Mouse (Mus musculus): ENCODE measurements around the gene Ccdc191.

Gene Ccdc191

DNA sequence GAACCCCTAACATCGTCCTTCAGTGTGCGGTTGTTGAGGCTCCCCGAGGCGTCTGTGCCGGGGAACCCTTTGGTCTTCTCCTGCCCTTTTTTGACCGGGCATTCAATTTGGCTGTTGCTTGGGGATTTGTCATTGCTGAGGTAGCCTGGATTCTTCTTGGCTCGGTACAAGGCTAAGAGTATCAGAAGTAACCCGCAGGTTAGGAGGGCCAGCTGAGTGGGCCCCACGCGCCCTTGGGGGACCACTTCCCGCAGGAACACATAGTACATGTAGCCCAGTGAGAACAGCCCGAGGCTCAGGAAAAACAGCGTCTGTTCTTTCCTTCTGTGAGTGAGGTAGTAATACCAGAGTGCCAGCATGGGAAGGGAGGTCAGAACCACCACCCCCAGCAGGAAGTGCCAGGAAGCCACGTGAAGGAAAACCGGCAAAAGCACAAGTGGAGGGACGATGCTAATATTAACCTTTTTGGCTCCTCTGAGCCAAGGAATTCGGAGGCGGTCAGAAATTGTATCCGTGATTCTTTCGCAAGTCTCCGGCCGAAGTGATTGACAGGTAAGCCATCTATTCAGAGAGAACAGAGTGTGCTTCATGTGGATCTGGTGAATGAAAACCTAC is 84.1 kb downstream of the Ccdc191 start:
- in situ Hi-C loops (cut with MboI; ENCODE audit: unreplicated experiment in 2 of 2), result no loop called here

DNA sequence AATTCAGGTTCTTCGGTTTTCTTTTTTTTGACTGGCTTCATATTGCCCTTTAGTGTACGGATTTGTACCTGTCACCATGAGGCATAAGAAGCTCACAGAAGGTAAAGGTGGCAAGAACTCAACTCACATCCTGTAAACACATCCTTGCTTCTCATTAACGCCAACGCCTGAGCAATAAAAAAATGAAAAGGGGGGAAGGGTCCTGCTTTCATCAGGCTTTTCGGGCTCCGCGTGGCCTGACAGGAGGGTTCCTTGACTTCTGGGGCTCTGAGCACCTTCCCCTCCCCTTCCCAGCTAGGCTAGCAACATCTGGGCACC is 89.4 kb downstream of the Ccdc191 start:
- in situ Hi-C loops (cut with MboI; ENCODE audit: unreplicated experiment in 2 of 2), result no loop called here

DNA sequence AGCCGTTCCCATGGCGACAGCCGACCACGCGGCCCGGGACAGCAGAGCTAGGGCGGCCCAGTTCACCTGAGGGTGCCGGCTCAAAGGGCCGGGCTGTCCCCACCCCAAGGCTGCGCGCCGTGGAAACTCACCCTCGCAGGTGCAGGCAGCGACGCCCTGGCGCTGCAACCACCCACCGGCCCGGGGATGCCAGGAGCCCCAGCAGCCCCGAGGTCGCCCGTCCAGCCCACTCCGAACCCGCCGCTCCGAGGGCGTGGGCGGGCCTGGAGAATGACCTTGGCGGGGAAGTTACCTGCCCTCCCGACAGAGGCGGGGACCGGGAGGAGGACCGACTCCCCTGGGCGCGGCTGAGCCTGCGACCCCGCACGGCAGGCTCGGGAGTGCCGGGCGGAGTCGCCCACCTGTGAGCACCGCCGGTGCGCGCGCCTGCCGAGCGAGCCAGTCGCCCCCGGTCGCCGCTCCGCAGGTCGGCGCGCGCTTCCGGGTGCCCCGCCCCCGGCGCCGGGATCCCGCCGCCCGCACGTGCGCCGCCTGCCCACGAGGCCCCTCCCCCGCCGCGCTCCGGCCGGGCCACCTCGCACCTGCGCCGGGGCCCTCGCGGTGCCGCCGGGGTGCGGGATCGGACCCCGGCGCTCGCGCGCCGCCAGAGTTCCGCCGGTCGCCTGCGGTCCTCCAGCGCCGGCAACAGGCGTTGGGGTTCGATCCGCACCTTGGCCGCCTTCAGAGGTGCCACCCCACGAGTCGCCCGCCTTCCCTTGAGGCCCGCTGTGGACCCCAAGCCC is 89.9 kb downstream of the Ccdc191 start, which contains the start of gene Zdhhc23:
Gene Zdhhc23 (minus strand): TSS at position 464 of the 782 bp plus-strand sequence.
- in situ Hi-C loops (cut with MboI; ENCODE audit: unreplicated experiment in 2 of 2), result no loop called here

DNA sequence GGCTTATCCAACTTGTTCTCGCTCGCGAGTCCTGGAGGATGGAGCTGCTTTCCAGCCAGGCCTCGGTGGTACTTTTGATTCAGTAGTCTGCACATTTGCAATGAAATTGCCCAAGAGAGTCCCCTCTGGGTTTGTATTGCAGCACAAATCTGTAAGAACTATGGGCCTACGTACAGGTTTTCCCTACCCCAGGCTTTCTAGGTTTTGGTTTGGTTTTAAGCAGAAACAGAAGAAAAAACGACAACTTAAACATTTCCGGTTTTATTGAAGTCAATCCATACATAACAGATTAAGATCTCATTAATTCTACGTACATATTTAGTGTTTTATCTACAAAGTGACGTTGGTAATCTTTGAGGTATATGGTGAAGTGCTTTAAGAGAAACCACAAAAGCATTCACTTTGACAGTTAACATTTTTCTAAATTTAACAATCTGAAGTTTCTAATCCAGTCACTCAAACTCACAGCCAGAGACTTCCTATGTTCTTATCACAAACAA is 90.6 kb downstream of the Ccdc191 start:
- in situ Hi-C loops (cut with MboI; ENCODE audit: unreplicated experiment in 2 of 2), result no loop called here

DNA sequence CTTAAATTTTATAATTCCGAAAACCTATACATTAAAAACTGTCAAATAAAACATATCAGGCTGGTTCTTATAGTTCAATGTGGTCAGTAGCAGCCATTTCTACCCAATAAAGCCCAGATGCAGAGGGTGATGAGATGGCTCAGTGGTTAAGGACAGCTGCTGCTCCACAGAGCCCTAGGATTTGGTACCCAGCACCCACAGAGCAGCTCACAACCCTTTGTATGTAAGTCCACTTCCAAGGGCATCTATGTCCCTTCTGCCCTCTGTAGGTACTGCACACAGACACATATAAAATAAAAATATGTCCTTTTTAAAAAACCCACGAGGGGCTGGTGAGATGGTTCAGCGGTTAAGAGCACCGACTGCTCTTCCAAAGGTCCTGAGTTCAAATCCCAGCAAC is 96.7 kb downstream of the Ccdc191 start:
- in situ Hi-C loops (cut with MboI; ENCODE audit: unreplicated experiment in 2 of 2), result no loop called here

DNA sequence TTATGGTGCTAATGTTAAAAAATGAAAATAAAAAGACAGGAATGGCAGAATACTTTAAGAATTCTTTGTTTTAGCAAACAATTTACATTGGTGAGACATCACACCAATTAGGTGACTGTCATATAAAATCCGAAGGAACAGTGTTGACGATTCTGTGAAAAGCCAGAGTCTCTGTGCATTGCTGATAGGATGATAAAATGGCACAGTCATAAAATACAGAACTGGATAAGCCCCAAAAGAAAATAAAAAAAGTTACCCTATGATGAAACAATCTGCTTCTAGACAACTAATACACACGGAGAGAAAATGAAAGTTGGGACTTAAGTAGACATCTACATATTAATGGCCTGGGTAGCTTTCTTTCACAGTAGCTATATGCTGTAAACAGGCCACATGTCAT is 105.0 kb downstream of the Ccdc191 start:
- in situ Hi-C loops (cut with MboI; ENCODE audit: unreplicated experiment in 2 of 2), result no loop called here

DNA sequence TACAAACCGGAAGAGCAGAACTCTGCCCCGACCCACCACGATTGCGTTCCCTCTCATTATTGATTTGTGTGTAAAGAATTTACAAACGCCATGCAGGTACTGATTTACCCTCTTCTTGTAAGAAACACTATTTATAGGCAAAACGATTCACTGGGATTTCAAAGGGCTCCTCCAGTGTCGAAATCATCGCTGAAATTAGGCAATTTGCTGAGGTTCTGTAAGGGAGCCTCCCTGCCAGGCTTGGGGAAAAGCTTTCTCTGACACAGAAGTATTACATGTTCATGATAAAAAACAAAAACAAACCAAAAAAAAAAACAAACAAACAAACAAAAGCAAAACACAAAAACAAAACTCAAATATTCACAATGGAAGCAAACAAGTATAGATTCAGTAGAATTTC is 109.5 kb downstream of the Ccdc191 start:
- in situ Hi-C loops (cut with MboI; ENCODE audit: unreplicated experiment in 2 of 2), result no loop called here

DNA sequence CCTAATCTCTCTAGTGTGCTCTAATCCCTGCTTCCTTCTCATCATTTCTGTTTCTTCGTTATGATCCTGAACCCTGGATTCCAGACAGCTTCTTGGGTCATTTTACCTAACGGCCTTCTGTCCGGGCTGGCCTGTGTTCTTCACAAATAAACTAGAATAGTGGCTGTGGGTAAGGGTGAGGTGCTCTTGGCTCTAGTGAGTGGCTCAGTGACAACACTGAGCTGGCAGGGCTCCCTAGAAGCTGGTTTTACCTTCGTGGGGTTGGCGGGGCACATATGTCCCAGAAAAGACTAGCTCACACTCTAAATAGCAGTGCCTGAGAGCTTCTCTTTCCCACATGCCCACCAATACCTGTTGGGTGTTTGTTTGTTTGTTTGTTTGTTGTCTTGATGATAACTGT is 109.9 kb downstream of the Ccdc191 start:
- in situ Hi-C loops (cut with MboI; ENCODE audit: unreplicated experiment in 2 of 2), result no loop called here

DNA sequence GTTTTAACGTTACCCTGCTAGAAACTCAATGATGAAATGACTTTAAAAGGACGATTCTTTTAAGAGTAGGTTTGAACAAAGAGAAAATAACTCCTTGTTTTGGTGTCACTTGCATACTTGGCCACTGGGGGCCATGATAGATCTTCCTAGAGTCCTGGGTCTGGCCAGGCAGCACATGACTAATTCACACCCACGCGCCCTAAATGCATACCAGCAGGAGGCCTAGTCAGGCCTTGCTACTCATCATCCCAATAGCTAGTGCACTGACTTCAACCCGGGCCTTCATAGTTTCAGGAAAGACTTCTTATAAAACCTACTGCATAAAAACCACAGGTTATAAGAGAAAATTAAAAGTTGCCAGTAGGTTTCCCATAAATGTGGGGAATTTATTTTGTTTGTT is 112.5 kb downstream of the Ccdc191 start:
- in situ Hi-C loops (cut with MboI; ENCODE audit: unreplicated experiment in 2 of 2), result no loop called here

DNA sequence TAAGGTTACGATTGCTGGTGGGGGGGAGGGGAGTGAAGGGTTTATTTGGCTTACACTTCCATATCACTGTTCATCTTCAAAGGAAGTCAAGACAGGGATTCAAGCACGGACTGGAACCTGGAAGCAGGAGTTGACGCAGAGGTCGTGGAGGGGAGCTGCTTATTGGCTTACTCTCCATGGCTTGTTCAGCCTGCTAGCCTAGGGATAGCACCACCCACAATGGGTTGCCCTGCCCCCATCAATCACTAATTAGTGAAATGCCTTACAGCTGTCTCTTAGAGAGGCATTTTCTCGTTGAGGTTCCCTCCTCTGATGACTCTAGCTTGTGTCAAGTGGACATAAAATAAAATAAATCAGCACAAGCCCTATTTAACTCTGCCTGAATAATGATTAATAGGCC is 121.4 kb downstream of the Ccdc191 start:
- in situ Hi-C loops (cut with MboI; ENCODE audit: unreplicated experiment in 2 of 2), result no loop called here
